Mouse (Mus musculus) left cerebral cortex, adult 8-10 months (tissue): ENCODE measurements at regions not wholly inside any gene's neighbourhood (a gene's known extent, or its start where the extent isn't known, plus 50 kb on each side); places are given as distances from the start of the nearest gene placed in this dataset.
"Not testable (repeated sequence)": the region's sequence is repeated elsewhere in the genome, so short reads cannot be mapped to it uniquely, and the experiment has no call there.

Experiments
- DNase-seq, 2 experiments: peaks; one replicate each; pipeline ENCODE4 v3.0.0; 2022; ENCODE audit warnings: low spot score in 2 of 2

DNA sequence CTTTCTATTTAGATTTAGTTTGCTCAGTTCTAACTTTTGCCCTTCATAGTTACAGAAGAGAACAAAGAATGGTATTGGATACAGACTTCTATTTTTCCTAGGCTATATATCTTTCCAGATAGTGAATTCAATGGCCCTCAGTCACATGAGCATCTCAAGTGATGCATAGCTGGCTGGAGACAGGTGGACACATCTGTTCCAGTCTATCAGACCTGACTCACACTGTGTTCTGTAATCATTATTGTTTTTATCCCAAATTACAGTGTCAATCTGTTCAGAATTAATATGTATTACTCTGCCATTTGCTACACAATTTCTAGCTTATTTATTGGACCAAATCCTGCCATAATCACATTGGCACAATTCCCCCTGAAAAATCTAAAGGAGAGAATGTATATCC, 298.0 kb upstream of the Foxg1 start:
- DNase-seq = no peak

DNA sequence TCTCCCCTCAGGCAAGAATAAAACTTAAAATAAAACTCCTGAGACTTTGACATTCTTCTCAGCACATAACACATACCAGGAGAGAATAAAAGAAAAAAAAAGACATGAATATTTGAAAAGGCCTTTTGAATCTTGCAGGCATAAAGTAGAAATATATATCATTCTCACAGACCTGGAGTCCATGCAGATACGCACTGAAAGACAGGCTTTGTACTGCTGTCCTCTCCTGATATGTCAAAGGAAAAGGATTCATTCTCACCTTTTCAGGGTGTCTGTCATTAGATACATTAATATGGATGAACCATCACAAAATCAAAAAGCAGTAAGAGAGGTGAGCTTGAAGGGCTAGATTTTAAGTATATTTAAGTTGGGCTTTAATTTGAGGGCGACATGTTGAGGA, 296.4 kb upstream of the Foxg1 start:
- no peak for DNase-seq

DNA sequence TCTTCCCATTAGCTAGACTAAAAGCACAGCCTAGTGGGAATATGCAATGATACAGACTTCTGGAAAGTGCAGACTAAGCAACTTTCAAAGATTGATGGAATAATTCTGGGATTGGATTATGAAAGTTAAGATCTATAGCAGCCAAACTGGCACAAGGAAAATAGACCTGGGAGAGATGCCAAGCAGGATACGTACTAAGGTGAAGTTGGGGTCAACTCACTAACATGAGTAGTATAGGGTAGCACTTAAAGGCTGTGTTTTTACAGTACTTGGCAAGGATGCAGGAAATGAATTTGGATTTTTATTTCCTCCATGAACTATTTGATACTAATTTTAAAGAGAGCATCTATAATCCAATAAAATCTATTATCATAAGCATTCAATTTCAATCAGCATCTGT, 292.3 kb upstream of the Foxg1 start:
- no peak for DNase-seq

DNA sequence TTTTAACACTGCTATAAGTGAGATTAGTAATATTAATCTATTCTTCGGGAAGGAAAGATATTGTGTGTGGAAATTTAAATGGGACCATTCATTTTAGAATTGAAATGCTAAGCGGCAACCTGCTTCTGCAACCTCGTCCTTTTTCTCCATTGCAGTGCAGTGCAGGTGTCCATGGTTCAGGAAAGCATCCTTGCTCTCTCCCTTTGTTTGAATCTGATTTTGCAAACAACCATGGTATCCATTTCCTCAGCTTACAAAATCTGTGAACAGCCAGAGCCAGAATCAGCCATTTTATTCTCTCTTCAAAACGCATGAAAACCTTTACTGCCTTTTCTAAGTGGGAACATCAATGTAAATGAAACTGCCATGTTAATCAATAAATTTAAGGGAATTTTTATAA, 276.5 kb upstream of the Foxg1 start:
- DNase-seq = no peak

DNA sequence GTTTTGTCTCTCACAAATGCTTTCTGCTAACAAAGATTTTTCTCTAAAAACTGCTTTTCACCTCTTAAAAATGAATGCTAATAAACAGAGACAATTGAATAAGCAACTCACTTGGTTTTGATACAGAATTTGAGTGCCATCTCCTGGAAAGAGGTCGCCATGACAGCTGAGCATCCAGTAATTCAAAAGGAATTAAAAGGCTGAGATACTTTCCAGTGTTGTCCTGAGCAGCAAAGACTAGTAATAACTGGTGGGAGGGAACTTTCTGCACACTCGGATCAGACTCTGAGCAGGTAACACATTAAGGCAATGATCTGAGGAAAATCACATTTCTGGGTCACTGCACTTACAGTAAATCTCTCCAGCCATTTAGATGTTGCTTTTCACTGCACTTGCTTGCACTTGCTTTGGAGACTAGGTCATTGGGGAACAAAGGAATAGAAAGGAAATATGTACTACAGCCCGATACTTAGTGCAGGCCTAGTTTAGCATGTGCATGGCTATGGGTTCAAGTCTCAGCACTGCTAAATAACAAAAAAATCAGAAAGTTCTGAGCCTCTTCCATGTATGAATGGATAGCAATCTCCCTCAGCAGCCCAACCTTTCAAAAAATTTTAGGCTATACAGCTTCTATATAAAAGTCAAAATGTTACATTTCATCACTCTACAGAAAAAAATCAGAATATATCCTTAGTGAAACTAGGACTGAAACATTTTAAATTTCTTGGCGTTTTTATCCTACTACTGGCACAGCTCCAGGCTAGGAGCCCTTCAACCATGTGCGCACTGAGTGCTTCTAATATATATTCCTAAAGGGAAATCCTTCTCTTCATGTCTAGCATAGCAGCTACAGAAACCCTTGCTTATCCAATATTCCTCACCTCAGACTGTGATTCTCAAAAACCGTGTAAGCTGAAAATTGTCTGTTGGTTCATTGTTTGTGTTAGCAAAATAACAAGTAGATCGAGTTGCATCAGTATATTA, 275.8 kb upstream of the Foxg1 start:
- peak; percentile 8 to 15 for DNase-seq

DNA sequence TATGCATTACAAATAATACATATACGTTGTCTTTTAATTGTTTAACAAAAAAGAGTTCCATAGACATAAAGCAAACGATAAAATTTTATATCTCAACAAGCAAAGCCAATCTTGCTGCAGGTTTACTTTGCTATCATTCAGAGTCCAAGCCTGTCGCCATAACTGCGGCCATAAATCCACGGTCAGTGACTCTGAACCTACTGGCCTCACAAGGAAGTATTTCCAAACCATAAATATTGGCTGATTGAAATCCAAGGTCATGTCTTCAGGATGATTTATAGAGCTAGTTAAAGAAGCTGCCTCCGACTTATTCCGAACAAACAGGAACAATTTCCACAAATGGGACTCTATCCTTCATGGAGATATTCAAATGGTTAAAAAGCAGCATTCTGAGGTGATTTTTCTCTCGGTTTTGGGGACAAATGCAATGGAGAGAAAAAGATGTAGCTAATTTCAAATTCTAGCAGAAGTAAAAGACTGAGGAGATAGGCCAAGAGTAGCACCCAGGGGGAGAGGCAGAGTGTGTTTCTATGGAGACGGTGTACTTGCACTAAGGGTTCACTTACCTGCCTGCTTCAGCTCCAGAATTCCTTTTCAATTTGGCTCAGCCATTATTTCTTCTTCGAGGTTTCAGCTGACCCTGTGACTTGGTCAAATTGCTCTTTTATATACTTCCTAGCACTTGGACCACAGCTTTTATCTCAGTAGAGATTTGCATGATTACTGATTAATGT, 274.9 kb upstream of the Foxg1 start:
- DNase-seq = no peak

DNA sequence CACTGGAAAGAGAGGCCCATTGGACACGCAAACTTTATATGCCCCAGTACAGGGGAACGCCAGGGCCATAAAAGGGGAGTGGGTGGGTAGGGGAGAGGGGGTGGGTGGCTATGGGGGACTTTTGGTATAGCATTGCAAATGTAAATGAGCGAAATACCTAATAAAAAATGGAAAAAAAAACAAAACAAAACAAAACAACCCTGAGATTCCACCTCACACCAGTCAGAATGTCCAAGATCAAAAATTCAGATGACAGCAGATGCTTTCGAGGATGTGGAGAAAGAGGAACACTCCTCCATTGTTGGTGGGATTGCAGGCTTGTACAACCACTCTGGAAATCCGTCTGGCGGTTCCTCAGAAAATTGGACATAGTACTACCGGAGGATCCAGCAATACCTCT, 251.4 kb upstream of the Foxg1 start:
- DNase-seq = not testable (repeated sequence)

DNA sequence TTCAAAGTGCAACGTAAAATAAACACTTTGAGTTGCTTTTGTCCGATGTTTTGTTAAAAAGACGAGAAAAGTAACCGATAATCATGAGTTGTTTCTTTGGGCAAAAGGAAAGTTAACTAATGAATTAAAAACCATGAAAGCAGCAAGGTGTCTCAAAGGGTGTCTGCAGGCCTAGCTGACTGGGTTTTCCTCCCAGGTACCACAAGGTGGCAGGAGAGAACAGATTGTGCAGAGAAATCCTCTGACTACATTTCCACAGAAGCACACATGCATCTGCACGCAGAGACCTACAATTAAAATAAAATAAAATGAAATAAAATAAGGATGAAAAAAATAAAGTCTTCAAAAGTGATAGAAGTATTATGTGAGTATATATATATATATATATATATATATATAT, 212.4 kb upstream of the Foxg1 start:
- DNase-seq = peak in 1 of 2 experiments; percentile 8

DNA sequence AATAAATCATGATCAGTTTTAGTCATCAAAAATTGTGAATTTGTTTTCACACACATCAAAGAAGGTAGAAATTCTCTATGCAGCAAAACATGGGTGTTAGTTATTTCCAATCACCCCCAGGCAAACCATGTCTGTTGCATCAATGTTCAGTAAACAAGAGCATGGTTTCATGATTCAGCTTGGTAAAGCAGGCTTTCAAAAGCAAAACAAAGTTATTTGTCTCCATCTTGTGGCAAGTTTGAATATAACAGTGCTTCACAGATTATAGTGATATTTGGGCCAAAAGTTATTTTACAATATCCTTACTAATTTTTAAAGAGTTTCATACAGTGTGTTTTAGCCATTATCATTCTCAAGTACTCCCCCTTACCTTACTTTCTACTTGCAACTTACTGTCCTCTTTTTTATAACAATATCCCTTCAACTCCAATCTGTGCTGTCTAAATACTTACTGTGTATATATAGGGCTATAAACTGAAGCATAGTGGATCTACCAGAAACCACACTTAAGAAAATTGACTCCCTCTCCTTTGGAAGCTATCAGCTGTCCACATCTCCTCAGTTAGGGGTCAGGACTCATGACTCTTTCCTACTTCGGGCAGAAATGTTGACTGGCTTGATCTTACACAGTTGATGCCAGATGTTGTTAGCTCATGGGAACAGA, 211.3 kb upstream of the Foxg1 start:
- DNase-seq = no peak

DNA sequence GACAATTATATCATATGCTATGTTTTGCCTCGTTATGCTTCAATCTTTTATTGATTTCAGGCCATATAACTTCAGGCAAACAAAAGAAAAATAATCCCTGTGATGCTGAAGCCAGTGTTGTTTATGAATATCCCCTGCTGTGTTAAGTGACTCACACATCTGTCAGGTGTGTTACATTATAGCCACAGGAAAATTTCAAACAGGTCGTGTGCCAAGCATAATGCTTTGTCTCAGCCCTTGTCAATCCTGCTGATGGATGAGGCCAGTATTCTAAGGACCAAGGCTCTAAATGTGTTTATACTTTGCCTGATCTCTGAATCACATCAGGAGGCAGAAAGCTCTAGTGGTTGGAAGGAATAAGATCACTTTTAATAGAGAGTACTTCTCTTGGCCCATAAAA, 191.1 kb upstream of the Foxg1 start:
- no peak for DNase-seq

DNA sequence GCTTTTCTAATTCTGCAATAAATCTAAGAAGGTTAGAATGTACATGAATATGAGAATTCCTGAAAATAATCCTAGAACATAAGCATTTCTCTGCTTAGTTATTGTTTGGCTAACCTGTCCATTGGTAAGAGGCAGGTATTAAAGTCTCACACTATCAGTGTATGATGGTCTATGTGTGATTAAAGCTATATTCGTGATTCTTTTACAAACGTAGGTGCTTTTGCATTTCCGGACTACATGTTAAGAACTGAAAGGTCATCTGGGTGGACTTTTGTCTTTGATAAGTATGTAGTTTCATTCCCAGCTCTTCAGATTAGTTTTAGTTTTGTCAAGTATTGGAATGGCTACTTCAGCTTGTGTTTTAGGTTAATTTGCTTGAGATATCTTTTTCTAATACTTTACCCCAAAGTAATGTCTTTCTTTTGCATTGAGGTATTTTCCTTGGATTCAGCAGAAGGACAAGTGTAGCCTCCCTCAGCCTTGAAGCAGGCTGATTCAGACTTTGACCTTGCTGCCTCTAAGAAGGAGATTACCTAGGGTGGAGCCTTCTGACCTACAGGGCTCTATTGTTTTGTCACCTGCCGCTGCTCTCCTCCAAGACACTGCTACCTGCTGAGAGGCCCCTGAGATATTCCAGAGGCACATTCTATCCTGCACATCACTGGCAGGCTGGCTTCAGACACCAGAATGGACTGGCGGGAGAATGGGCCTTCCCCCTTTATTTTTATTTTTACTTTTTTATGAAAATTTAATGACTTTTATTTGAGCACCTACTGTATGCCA, 148.7 kb upstream of the Foxg1 start:
- no peak for DNase-seq
